Mouse (Mus musculus): ENCODE measurements at regions not wholly inside any gene's neighbourhood (a gene's known extent, or its start where the extent isn't known, plus 50 kb on each side); places are given as distances from the start of the nearest gene placed in this dataset.

DNA sequence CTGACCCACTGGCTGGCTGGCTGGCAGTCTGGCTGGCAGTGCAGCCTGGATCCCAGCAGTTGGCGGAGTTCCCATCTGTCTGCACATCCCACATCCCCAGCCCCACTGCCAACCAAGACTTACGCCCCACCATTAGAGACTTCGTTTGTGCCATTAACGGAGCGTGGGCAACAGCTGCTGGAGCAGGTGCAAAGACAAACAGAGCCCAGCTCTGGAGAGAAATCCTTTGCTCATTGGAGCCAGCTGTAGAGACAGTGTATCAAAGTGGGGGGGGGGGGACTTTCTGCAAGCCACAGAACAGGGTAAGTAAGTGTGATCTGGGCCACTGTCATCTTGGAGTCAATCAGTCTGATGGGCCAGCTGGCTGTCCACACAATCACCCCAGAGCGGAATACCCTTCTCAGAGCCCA is 52.3 kb downstream of the Rplp1 start:
- DNase-seq (ENCODE audit: inconsistent ontology term), result peak; percentile 69

DNA sequence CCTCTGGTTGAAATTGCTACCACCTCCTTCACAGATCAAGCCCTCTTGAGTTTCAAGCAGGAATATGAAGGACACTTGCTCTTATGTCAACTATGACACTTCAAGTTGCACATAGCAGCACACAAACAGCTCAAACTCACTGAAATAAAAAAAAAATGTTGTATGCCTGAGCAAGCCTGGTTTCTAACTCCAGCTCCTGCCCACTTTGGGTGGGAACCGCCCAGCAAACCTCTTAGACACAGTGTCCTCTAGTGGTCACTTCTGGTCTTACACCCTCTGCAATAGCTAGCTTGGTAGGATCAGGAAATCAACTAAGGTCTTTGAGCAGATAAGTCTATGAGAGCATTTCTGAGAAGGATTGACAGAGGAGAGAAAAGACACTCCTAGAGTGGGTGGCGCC is 54.2 kb downstream of the Rplp1 start:
- no peak for DNase-seq (ENCODE audit: inconsistent ontology term)

DNA sequence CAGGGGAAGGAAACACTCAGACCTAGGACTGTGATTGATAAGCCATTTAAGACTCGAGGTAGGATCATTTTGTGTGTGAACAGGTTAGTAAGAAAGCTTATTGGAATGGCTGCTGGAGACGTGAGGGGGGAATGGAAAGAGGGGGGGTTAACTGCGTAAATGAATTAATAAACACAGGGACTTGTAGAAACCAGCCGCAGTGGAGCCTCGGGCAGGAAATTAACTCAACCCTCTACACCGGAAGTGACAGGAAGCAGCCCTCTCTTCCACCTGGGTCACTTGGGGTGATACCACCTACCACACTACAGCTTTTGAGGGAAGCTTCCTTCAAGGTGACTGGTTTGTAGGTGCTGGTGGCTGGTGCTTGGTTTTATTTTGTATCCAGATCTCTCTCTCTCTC is 54.9 kb downstream of the Rplp1 start:
- DNase-seq (ENCODE audit: inconsistent ontology term), result no peak

DNA sequence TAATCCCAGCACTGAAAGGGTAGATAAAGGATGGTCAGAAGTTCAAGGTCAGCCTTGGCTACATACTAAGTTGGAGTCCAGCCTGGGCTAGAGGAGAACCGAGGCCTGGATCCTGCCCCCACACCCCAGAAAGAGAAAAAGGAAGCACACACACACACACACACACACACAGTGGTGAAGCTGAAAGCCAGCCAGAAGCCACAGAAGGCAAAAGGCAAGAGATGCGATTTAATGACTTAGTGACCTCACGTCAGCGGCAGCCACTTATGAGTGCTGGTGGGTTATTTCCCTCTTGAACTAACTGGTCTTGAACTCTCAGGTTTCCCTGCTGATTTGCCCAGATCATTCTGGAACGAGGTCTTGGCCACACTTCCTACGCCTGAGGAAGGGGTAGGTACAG is 56.5 kb downstream of the Rplp1 start:
- DNase-seq (ENCODE audit: inconsistent ontology term), result no peak

DNA sequence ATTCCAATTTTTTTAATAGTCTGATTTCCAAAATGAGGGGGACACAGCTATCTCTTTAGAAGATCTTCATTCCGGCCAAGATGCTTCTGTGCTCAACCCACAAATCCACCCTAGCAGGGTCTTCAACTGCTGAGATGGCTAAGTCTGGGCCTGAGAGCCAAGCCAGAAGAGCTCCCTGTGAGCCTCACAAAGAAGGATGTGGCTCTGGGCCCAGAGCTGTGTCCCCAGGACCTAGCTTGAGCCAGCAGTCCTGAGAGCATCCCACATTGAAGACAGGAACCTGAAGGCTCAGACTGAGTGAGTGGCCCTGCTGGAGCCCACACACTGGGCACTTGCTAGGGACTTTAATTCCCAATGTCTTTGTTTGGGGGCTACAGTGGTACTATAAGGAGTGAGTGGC is 57.7 kb downstream of the Rplp1 start:
- DNase-seq (ENCODE audit: inconsistent ontology term), result no peak

DNA sequence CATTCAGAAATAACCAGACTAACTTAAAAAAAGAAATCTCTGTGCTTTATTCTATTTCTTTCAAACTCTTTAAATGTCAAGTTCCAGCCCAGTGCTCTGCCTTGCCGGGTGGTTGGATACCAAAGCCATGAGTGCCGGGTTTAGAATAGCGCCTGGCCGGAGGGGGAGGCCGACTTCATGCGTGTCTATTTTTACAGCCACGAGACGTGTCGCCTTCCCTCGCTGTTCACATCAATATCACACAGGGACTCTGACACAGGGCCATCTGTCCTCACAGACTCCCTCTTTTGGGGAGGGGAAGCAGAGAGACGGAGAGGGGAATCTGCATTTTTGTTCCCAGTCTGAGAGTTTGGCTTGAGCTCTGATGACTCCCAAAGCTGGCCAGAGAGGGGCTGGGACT is 58.7 kb downstream of the Rplp1 start:
- peak; percentile 25 for DNase-seq (ENCODE audit: inconsistent ontology term)

DNA sequence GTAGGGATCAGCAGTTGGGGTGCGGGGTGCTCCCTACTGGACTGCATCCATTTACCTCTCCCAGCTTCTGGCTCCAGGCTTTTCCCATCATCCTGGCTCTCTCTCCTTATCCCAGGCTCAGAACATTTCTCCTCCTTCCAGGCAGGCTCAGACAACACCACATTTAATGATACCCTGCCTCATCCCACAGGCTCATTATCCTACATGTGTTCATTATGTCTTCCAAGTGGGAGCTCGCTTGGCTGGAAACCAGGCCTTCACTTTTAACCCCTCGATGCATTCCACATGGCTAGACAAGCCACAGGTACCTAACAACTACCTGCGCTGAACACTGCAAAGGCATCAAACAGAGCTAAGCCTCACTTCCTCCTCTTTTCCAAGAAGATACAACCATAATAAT is 60.5 kb downstream of the Rplp1 start:
- no peak for DNase-seq (ENCODE audit: inconsistent ontology term)

DNA sequence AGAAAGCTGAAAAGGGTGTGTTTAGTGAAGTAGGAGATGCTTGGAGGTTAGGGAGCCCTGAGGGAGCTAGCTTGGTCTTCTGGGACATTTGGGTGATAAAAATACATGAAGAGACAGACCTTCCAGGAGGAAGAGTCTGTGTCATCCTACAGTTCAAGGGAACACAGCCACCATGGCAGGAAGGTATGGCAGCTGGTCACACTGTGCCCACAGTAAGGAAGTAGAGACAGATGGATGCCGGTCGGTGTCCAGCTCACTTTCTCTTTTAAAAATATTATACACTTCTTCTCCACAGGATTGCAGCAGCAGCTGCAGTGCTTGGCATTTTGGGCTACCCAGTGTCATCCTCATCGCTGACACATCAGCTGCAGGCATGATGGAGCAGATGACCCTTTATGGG is 63.0 kb downstream of the Rplp1 start:
- no peak for DNase-seq (ENCODE audit: inconsistent ontology term)

DNA sequence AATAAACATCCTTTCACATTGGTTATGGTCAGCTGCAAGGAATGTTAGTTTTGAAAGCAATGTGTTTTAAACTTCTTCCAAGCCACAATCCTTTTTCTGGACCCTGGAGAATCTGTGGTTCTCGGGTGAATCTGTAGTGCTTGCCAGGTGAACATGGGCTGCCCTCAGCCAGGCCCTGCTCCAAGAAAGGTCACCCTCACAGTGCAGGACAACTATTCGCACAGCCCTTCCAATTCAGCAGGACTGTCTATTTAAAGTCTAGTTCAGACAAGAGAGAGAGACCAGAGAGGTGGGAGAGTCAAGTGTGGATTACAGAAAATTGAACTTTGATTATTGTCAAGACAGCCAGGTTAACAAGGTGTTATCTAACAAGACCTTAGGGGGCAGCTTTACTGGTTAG is 65.9 kb downstream of the Rplp1 start:
- peak; percentile 26 for DNase-seq (ENCODE audit: inconsistent ontology term)

DNA sequence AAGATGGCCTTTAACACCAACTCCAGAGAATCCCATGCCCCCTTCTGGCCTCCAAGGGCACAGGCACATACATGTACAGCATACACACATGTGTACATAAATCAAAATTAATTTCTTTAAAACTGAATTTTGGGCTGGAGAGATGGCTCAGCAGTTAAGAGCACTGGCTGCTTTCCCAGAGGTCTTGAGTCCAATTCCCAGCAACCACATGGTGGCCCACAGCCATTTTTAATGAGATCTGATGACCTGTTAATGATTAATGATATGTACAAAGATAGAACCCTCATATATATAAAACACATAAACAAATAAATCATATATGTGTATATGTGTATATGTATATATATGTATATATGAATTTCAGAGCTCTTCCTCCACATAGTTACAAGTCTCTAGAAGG is 66.8 kb downstream of the Rplp1 start:
- DNase-seq (ENCODE audit: inconsistent ontology term), result no peak

DNA sequence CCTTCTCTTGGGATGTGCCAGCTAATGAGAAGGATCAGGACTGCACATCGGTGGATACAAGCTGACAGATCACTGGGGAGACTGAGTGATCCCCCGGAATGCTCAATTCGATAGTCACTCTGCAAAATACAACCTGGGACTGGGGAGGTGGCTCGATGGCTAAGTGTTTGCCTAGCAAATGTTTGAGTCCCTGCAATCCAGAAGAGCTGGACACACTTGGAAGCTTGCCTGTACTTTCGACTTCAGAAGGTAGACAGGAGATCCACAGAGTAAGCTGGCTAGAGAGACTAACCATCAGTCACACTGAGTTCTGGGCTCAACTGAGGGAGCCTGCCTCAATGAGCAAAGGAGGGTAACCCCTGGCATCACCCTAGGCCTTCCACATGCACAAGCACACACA is 69.7 kb downstream of the Rplp1 start:
- DNase-seq (ENCODE audit: inconsistent ontology term), result no peak

DNA sequence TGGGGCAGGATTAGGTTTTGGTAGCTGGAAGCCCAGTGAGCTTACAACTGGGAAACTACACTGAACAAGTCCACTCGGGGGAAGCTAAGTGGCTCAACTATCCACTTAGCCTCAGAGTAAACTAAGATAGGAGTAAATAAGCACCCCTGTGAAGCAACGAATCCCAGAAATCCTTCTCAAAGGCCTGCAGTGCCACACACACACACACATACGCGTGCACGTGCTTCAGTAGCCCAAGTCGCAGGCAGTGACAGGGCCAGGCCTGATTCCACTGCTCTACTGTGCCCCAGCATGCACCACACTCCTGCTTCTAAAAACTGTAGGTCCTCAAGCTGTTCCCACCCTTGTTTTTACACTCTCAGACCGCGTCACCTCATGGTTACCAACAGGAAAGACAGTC is 70.2 kb downstream of the Rplp1 start:
- no peak for DNase-seq (ENCODE audit: inconsistent ontology term)

DNA sequence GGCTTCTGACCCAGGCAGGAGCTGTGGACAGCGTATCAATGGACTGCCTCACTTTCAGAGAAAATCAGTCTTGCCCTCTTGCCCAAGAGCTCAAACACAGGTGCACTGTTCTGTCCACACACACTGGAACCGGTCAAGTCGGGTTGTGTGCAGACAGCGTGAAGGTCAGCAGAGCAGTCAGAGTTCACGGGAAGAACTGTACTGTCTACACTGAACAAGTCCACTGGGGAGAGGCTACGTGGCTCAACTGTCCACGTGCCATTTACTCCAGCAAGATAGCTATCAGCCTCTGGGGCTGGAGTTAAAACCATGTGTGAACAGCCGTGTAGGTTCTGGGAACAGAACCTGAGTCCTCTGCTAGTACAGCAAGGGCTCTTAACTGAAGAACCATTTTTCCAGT is 70.8 kb downstream of the Rplp1 start:
- no peak for DNase-seq (ENCODE audit: inconsistent ontology term)

DNA sequence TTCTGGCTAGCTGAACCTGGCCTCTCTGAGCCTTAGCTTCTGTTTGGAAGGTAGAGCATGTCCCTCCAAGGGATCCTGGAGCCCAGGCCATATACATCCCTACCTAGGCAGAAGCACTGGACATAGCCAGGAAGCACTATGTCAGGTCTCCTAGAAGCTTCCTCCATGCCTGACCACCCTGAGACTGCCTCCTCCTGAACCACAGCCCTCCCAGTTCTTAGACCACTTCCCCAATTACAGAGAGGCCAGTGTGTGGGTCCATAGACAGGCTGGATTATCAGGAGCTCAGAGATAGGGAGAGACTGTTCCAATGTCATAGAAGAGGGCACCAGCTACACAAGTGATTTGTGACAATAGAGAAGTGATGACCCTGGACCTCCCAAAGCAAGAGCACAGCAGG is 72.0 kb downstream of the Rplp1 start:
- DNase-seq (ENCODE audit: inconsistent ontology term), result no peak

DNA sequence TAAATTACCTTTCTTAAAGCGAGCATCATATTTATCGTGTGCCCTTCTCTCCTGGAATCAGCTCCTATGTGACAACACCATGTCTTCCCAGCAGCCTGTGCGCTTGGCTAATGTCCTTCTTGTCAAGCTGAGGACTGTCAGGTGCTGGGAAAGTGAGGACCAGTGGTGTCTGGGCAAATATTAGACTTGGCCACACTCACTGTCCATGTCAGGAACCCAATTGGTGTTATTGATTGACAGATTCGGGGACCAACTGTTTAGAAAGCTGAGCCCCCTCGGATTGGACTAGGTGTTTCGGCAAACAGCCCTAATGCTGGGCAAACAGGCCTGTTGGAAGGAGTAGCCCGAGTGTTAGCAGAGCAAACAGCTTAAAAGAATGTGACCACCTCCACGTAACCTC is 73.1 kb downstream of the Rplp1 start:
- DNase-seq (ENCODE audit: inconsistent ontology term), result no peak

DNA sequence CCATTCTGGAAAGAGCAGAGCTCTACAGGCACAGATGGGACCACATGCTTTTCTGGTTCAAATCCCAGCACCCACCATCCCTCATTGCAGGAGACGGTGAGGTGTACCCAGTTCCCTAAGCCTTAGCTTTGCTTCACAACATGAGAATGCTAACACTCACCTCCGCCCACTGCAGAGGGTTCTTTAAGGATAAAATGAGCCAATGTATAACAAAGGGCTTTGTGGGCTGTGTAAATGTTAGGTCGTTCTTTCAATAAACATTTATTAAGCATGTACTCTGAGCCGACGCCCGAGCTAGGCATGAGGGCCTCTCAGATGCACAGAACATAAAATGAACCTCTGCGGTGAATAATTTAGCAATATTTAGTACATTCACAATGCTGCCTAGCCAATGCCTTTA is 74.0 kb downstream of the Rplp1 start:
- DNase-seq (ENCODE audit: inconsistent ontology term), result no peak

DNA sequence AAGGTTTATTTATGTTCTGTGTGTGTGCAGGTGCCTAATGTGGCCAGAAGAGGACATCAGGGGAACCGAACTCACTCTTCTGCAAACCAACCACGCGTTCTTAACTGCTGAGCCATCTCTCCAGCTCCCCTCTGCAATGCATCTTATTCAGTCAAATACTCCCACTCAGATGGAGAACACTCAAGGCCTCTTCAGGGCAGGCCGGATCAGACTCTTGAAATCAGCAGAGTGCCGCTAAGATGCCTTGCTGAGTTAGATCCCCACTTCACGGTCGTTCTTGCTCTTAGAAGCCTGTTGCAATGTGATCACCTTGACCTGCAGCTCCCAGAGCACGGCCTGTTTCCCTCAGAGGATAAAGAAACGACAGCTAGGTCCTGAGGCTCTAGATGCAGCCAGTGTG is 81.1 kb downstream of the Rplp1 start:
- DNase-seq (ENCODE audit: inconsistent ontology term), result no peak

DNA sequence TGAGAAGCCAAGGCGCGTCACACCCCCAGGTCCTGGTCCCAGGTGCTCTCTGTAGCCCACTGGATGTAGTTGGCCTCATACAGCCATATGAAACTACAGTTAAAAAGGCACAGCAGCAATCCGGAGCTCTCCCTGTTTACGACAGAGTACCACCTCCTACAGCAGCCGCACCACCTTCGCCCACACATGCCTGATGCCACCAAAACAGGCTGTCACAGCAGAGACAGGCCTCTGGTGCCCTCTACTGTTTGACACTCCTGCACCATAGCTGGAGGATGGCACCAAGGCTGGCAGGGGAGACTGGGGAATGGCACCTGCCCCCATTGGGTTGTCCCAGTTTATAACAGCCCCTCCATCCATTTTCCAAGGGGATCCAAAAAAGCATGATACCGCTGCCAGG is 84.1 kb downstream of the Rplp1 start:
- DNase-seq (ENCODE audit: inconsistent ontology term), result peak; percentile 60

DNA sequence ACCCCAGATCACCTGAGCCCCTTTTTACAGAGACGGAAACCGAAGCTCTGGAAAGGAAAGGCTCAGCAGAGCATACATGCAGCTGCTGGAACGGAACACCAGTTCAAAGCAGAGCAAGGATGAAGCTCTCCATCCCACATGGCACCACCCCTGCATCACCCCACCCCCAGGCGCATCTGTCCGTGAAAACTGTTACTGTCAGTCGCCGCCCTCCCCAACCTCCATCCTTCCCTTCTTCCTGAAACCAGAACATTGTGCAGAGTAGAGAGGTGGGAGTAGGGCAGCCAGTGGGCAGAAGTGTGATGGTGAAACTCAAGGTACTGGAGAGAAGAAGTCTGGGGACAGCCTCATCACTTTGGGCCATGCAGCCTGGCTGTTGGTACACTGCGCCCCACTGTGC is 84.6 kb downstream of the Rplp1 start:
- DNase-seq (ENCODE audit: inconsistent ontology term), result no peak

DNA sequence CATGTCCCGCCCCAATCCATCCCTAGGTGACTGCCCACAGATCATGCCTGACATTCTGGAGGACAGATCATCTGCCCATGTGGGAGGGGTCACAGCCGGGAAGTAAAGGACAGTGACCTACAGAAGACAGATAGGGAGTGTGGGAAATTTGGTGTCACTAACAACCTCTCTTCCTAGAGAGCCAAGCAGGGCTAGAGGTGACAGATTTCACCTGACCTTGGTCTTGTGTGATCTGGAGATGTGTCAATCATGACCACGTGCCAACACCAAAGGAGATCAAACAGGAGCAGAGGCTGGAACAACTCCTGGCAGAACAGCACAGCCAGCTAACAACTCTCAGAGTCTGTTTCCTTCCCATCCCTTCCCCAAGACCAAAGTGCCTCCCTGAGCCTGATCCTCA is 85.0 kb downstream of the Rplp1 start:
- no peak for DNase-seq (ENCODE audit: inconsistent ontology term)

DNA sequence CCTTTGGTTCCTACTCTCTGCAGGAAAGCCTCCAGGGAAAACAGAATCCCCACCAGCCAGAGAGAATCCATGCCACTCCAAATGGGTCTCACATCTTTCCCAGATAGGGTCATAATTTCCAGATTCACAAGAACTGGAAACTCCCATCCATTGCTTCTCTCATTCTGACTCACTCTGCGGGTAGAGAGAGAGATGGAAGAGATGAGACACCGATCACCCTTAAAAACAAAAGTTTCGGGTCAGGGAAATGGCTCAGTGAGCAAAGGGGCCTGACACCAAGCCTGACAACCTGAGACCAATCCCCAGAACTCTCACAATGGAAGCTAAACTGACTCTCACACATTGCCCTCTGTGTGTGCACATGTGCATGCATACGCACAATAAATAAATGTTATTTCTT is 86.6 kb downstream of the Rplp1 start:
- DNase-seq (ENCODE audit: inconsistent ontology term), result no peak

DNA sequence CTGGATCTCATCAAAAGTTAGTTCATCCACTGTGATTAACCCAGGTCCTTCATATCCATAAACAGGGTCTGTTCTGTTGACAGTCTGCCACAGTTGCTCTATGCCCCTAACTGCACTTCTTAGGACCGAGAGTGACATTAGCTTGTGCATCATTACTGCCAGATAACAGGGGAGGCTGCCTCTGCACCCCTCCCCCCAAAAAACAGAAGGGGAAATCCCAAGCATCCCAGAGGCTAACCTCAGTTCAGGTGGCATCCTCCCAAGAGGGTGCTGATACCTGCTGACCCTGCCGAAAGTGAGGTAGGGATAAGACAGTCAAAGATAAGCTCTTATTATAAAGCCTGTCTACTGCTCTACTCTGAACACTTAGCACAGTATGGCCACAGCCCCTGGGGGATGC is 87.3 kb downstream of the Rplp1 start:
- DNase-seq (ENCODE audit: inconsistent ontology term), result no peak

DNA sequence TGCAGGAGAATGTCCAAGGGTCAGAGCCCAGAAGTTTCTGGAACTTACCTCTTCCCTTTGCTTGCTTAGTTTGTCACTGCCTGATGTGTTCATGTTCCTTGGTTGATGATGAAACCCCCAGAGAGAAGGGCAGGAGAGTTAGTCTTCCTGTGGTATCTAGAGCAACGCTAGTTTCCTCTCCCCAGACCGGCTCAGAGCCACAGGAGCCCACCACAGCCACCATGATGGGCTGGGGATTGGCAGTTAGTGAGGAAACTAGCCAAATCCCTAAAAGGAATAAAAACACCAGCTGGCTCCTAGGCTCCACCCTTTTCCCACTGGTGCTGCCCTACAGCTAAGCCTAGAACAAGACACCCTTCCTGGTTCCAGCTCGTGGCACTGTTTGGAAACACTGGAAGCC is 87.9 kb downstream of the Rplp1 start:
- no peak for DNase-seq (ENCODE audit: inconsistent ontology term)

DNA sequence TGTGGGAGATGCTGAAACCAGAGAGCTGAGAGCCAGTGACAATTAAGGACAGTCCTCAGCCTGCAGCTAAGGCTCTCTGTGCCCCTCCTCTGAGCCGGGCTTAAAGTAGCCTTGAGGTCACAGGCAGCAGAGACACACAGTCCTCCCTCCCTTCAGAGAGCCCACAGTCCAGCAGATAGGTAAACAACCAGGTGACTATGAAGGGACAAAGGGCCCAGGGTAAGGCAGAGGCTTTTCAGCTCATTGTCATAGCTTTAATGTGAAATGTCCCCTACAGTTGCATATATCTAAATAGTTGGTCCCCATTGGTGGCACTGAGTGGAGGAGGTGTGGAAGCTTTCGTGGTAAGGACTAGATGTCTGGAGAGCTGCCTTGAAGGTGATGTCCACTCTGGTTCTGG is 88.5 kb downstream of the Rplp1 start:
- no peak for DNase-seq (ENCODE audit: inconsistent ontology term)

DNA sequence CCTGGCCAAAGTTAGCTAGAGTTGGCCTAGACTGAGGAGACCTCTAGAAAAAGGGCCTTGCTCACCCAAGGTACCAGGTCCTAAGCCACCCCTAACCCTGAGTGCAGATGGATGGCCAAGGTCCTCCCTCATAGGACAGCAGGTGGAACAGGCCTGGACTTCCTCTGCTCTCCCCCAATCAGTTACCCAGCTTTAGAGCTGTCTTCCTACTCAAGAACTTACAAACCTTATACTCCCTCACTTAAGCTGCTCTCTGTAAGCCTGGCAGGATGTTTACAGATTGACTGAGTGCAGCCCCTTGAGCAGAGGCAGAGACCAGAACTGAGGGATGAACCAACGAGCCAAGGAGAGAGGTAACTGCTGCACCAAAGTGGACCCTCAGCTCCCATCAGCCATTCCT is 94.5 kb downstream of the Rplp1 start:
- DNase-seq (ENCODE audit: inconsistent ontology term), result no peak

Measured in Muller cell, postnatal 12 days (primary cell).